Mouse (Mus musculus) ovary, adult 18-20 months (tissue): ENCODE data around the gene P2rx3.
A peak's percentile ranks its signal among the peaks of the same experiment; 100 is the strongest.

ENCODE experiments used
- DNase-seq: peaks from one replicate; pipeline ENCODE4 v3.0.0; 2022; ENCODE audit warnings: low spot score, mixed read lengths

P2rx3 gene

GRCm38 (mm10) chr2:85043623-85044022 is 6.4 kb upstream of the P2rx3 start:
- no peak for DNase-seq

GRCm38 (mm10) chr2:85038336-85038735 is 1.1 kb upstream of the P2rx3 start:
- no peak for DNase-seq

GRCm38 (mm10) chr2:85036507-85037046 is 685 bp downstream of the P2rx3 start:
- no peak for DNase-seq

- DNase-seq: no peak
Measured at GRCm38 (mm10) chr2:85034169-85034568, 3.1 kb downstream of the P2rx3 start.

GRCm38 (mm10) chr2:85033121-85033520 is 4.1 kb downstream of the P2rx3 start:
- no peak for DNase-seq

GRCm38 (mm10) chr2:85030989-85031388 is 6.3 kb downstream of the P2rx3 start:
- no peak for DNase-seq

DNA sequence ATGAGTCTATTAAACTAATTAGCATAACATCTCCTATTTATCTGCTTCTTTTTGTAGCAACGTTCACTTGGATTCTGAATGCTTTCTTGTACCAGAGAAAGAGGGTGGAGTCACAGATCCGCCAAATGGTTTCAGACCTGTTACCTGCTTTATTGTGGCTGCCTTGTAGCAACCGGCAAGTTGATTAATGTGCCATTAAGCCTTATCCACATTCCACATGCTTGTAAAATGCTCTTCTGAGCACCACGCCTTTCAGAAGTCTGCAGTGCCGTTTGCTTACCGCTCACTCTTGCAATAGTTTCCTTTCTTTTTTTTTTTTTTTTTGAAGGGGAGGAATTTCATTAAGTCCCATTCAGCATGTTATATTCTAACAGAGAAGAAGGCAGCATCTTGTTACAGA is 7.4 kb downstream of the P2rx3 start:
- DNase-seq: no peak

DNA sequence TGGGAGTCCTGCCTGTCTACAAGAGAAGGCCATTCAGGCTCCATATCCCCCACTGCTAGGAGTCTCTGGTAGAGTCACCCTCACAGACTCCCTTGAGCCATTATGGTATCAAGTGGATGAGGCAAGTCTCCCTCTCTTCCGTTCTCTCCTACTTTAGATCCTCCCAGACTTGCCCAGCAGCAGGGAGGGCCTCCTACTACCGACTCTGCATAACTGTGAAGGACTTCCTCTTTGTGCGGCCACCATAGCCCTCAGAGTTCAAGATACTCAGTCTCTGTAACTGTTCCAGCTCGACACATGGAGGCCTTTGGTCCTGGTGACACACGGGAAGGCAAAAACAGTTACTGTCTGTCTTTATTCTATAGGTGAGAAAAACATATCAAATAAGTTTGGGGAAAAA is 10.0 kb downstream of the P2rx3 start:
- no peak for DNase-seq

GRCm38 (mm10) chr2:85026178-85026577 is 11.1 kb downstream of the P2rx3 start:
- DNase-seq: no peak

GRCm38 (mm10) chr2:85022043-85022442 is 15.2 kb downstream of the P2rx3 start:
- no peak for DNase-seq

- DNase-seq: no peak
Measured at GRCm38 (mm10) chr2:85014588-85014982, 22.7 kb downstream of the P2rx3 start.

GRCm38 (mm10) chr2:85013826-85014587 is 23.3 kb downstream of the P2rx3 start:
- DNase-seq: no peak

- no peak for DNase-seq
Measured at GRCm38 (mm10) chr2:85012679-85013078, 24.6 kb downstream of the P2rx3 start.

- peak; percentile 26 for DNase-seq
Measured at GRCm38 (mm10) chr2:85011906-85012604, 25.2 kb downstream of the P2rx3 start.

- no peak for DNase-seq
Measured at GRCm38 (mm10) chr2:85009212-85009611, 28.1 kb downstream of the P2rx3 start.

GRCm38 (mm10) chr2:85007729-85008128 is 29.5 kb downstream of the P2rx3 start:
- DNase-seq: no peak

DNA sequence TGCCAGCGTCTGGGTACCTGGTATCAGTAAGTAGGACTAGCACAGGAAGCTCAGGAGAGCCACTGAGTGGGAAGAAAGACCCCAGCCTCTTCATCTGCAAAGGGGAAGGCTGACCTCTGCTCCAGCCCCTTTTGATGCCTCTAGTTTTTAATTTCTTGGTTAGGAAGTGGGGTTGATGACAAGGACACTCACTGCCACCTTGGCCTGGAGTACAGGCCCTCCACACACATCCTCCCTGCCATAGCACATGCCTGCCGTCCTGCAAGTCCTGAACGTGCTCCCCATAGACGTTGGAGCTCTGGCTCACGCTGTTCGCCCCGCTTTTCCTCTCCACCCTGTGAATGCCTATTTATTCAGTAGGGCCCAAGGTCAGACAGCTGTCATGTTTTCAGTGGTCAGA is 30.7 kb downstream of the P2rx3 start:
- DNase-seq: no peak

DNA sequence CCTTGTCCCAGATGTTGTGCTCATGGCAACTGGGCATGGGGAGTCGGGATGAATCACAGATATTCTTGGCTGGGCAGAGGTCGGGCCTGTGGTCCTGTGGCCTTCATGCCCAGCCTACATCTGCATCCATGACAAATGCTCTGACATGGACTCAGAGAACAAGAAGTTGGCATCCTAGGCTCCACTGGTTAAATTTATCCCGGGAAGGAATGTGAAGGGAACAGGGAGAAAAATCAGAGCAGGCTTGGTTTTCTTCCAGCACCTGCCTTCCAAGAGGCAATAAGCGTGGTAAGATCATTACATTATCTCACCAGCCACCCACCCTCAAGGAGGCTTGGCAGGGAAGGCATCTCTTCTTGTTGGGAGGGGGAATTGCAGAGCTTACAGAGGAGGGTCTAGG is 32.9 kb downstream of the P2rx3 start:
- no peak for DNase-seq

GRCm38 (mm10) chr2:85002575-85002974 is 34.7 kb downstream of the P2rx3 start:
- no peak for DNase-seq

DNA sequence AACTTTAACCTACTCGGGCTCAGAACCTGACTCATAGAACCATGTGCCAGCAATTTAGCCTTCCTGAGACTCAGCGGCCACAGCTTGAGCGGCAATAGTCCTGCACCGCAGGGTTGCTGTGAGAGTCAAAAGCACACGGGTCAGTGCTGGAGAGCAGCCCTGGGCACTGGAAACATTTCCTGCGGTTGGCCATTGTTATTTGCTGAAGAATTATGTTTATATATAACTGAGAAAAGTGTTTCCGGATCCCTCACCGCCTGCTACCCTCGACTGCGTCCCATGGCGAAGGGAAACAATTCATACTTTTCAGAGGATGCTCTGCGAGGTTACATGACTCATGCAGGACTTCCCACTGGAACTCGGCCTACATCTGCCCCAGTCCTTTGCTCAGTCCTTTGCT is 35.8 kb downstream of the P2rx3 start:
- DNase-seq: no peak

DNA sequence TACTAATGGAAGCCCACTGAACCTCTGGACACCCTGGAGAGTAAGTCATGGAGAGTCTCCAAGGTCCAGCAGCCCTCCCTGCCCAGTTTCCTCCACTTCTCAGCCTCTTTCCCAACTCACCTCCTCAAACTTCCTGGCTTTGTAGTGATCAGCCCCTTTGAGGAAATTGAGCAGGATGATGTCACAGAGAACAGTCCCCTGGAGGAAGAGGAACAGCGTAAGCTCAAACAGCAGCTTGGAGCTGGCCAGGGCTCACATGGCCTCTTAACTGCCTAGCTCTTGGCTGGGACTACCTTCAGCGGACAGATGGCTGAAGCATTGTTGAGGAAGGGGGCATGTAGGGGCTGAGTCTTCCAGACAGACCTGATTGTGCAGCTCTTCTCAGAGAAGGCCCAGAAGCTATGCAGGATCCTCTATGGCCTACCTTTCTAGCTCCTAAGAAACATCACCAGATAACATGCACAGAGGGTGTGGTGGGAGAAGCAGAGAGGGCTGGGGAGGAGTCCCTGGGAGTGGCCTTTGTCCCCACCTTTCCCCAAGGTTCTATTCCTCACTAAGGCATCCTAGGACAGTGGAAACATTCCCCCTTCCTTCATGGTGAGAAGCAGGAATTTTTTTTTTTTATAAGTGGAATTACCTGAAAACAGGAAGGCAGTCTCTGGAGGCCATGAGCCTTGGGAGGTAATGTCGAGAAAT is 37.6 kb downstream of the P2rx3 start:
- no peak for DNase-seq

- no peak for DNase-seq
Measured at GRCm38 (mm10) chr2:84996376-84996775, 40.9 kb downstream of the P2rx3 start.

GRCm38 (mm10) chr2:84987930-84988329 is 49.3 kb downstream of the P2rx3 start, which contains the start of gene Prg3:
TSS of gene Prg3 (plus strand) at chr2:84988215.
- no peak for DNase-seq
